Mouse (Mus musculus) MEL (cell line): Measurements from ENCODE around the gene Lamp5. TPM values are rescaled to one million over a fixed set of nuclear protein-coding genes. Genes with fewer than 3 reads are reported as not detected.

Experiments used
- DNase-seq: peaks from one replicate; pipeline ENCODE4 v3.0.0; 2011; ENCODE audit warnings: low read depth, low spot score
- H3K27ac ChIP-seq: 2 replicates; pipeline ENCODE4 v1.5.1; 2012; ENCODE audit warnings: low read depth, mild to moderate bottlenecking, control low read depth, low read length, moderate library complexity; ENCODE audit not compliant: control insufficient read depth
- H3K27me3 ChIP-seq, 2 experiments: fragments of 150-350 bp in 1 of 2; sonication (generic) in 1 of 2; 2 replicates each; pipeline ENCODE4 v1.6.1; 2012; ENCODE audit warnings: low read length in 2 of 2, mild to moderate bottlenecking in 2 of 2, improper control_type of control experiment in 1 of 2, moderate library complexity in 1 of 2; ENCODE audit not compliant: insufficient read depth in 2 of 2, control insufficient read depth in 1 of 2
- H3K36me3 ChIP-seq, 2 experiments: 2 replicates each; pipeline ENCODE4 v1.6.1; 2012 to 2014; ENCODE audit warnings: low read length in 2 of 2, improper control_type of control experiment in 1 of 2, inconsistent platforms in 1 of 2, mild to moderate bottlenecking in 1 of 2; ENCODE audit not compliant: insufficient read depth in 2 of 2, control insufficient read depth in 1 of 2
- H3K4me1 ChIP-seq, 2 experiments: fragments of 150-350 bp in 1 of 2; sonication (generic) in 1 of 2; 2 replicates each; pipeline ENCODE4 v1.6.1; 2012; ENCODE audit warnings: low read length in 2 of 2, improper control_type of control experiment in 1 of 2, mild to moderate bottlenecking in 1 of 2; ENCODE audit not compliant: insufficient read depth in 2 of 2, control insufficient read depth in 1 of 2
- H3K4me3 ChIP-seq, 2 experiments: fragments of 150-350 bp in 1 of 2; sonication (generic) in 1 of 2; 2 replicates each; pipeline ENCODE4 v1.5.1; 2012; ENCODE audit warnings: low read depth in 2 of 2, low read length in 2 of 2, mild to moderate bottlenecking in 2 of 2, moderate library complexity in 2 of 2, control low read depth in 1 of 2, improper control_type of control experiment in 1 of 2; ENCODE audit not compliant: control insufficient read depth in 1 of 2, insufficient read depth in 1 of 2
- H3K79me2 ChIP-seq: 2 replicates; pipeline ENCODE4 v1.6.1; 2012; ENCODE audit warnings: mild to moderate bottlenecking, low read length, moderate library complexity; ENCODE audit not compliant: control insufficient read depth, poor library complexity, insufficient read depth
- H3K9ac ChIP-seq: 2 replicates; pipeline ENCODE4 v1.6.1; 2012; ENCODE audit warnings: low read depth, mild to moderate bottlenecking, control low read depth, low read length, moderate library complexity; ENCODE audit not compliant: control insufficient read depth, poor library complexity, severe bottlenecking
- H3K9me3 ChIP-seq: fragments of 150-350 bp; sonication (generic); replicated peaks from 2 replicates; pipeline ENCODE4 v1.6.1; 2012; ENCODE audit warnings: mild to moderate bottlenecking, low read length, improper control_type of control experiment, moderate library complexity; ENCODE audit not compliant: insufficient read depth
- BHLHE40 ChIP-seq: IDR thresholded peaks from 2 replicates; pipeline ENCODE4 v1.6.1; 2012; ENCODE audit warnings: low read depth, mild to moderate bottlenecking, inconsistent platforms, low read length, improper control_type of control experiment, borderline replicate concordance
- CHD2 ChIP-seq: IDR thresholded peaks from 2 replicates; pipeline ENCODE4 v1.6.1; 2011; ENCODE audit warnings: low read length, improper control_type of control experiment
- E2F4 ChIP-seq: IDR thresholded peaks from 2 replicates; pipeline ENCODE4 v1.6.1; 2011; ENCODE audit warnings: low read depth, low read length, improper control_type of control experiment, borderline replicate concordance
- ELF1 ChIP-seq: IDR thresholded peaks from 2 replicates; pipeline ENCODE4 v1.6.1; 2014; ENCODE audit warnings: low read depth, mild to moderate bottlenecking, inconsistent platforms, low read length, improper control_type of control experiment, moderate library complexity
- EP300 ChIP-seq, 2 experiments: IDR thresholded peaks; 2 replicates each; pipeline ENCODE4 v1.6.1; 2011; ENCODE audit warnings: improper control_type of control experiment in 2 of 2, low read length in 2 of 2, low read depth in 1 of 2, mild to moderate bottlenecking in 1 of 2
- GATA1 ChIP-seq: IDR thresholded peaks from 2 replicates; pipeline ENCODE4 v1.6.1; 2011; ENCODE audit warnings: low read depth, low read length, improper control_type of control experiment
- HCFC1 ChIP-seq: IDR thresholded peaks from 2 replicates; pipeline ENCODE4 v1.6.1; 2012; ENCODE audit warnings: low read depth, mild to moderate bottlenecking, inconsistent platforms, low read length, improper control_type of control experiment, moderate library complexity
- MAX ChIP-seq: IDR thresholded peaks from 2 replicates; pipeline ENCODE4 v1.6.1; 2011; ENCODE audit warnings: low read length, improper control_type of control experiment
- MAZ ChIP-seq: IDR thresholded peaks from 2 replicates; pipeline ENCODE4 v1.6.1; 2012; ENCODE audit warnings: low read depth, mild to moderate bottlenecking, inconsistent platforms, low read length, improper control_type of control experiment
- MEF2A ChIP-seq: IDR thresholded peaks from 2 replicates; pipeline ENCODE4 v1.6.1; 2014; ENCODE audit warnings: low read depth, mild to moderate bottlenecking, inconsistent platforms, low read length, improper control_type of control experiment; ENCODE audit not compliant: poor library complexity, insufficient replicate concordance, severe bottlenecking; ENCODE audit errors: extremely low read depth
- MXI1 ChIP-seq: IDR thresholded peaks from 2 replicates; pipeline ENCODE4 v1.6.1; 2011; ENCODE audit warnings: mild to moderate bottlenecking, low read depth, low read length, improper control_type of control experiment
- NRF1 ChIP-seq: IDR thresholded peaks from 2 replicates; pipeline ENCODE4 v1.6.1; 2014; ENCODE audit warnings: low read depth, mild to moderate bottlenecking, inconsistent platforms, low read length, improper control_type of control experiment, moderate library complexity; ENCODE audit not compliant: poor library complexity, insufficient read depth, severe bottlenecking
- POLR2A ChIP-seq, 2 experiments: IDR thresholded peaks; 2 replicates each; pipeline ENCODE4 v1.6.1; 2011 to 2012; ENCODE audit warnings: low read length in 2 of 2, mild to moderate bottlenecking in 2 of 2, control low read depth in 1 of 2, improper control_type of control experiment in 1 of 2, low read depth in 1 of 2, moderate library complexity in 1 of 2; ENCODE audit not compliant: control insufficient read depth in 1 of 2, insufficient read depth in 1 of 2, poor library complexity in 1 of 2
- RAD21 ChIP-seq: IDR thresholded peaks from 2 replicates; pipeline ENCODE4 v1.6.1; 2011; ENCODE audit warnings: mild to moderate bottlenecking, low read depth, low read length, improper control_type of control experiment
- SMC3 ChIP-seq: IDR thresholded peaks from 2 replicates; pipeline ENCODE4 v1.6.1; 2011; ENCODE audit warnings: low read depth, low read length, improper control_type of control experiment
- USF1 ChIP-seq: IDR thresholded peaks from 2 replicates; pipeline ENCODE4 v1.6.1; 2014; ENCODE audit warnings: low read depth, mild to moderate bottlenecking, inconsistent platforms, low read length, improper control_type of control experiment, moderate library complexity
- USF2 ChIP-seq, 2 experiments: IDR thresholded peaks; 2 replicates each; pipeline ENCODE4 v1.6.1; 2011 to 2012; ENCODE audit warnings: improper control_type of control experiment in 2 of 2, low read length in 2 of 2, borderline replicate concordance in 1 of 2, inconsistent platforms in 1 of 2, low read depth in 1 of 2, mild to moderate bottlenecking in 1 of 2; ENCODE audit not compliant: insufficient read depth in 1 of 2
- ZKSCAN1 ChIP-seq: IDR thresholded peaks from 2 replicates; pipeline ENCODE4 v1.6.1; 2012; ENCODE audit warnings: low read depth, mild to moderate bottlenecking, inconsistent platforms, low read length, improper control_type of control experiment, moderate library complexity
- polyA plus RNA-seq, 2 experiments: library from polyadenylated mRNA; stranded (reverse) in 1 of 2; unstranded in 1 of 2; fragments of >175 nt in 1 of 2; fragments of >200 nt in 1 of 2; gene quantifications; 2 replicates each; pipeline versions ENCODE4 v1.2.1 to v1.2.4; 2012; ENCODE audit warnings: low replicate concordance in 2 of 2, low read depth in 1 of 2; ENCODE audit not compliant: insufficient read length in 2 of 2, insufficient read depth in 1 of 2, missing spikeins in 1 of 2
- total RNA-seq: library from RNA; depleted of rRNA; stranded (reverse); fragments of 300-350 nt; gene quantifications from 2 replicates; pipeline ENCODE4 v1.2.3, GENCODE M21; 2012; rRNA removed

Lamp5 gene
- total RNA-seq (not detected in 2 replicates), polyA plus RNA-seq (not detected)

DNA sequence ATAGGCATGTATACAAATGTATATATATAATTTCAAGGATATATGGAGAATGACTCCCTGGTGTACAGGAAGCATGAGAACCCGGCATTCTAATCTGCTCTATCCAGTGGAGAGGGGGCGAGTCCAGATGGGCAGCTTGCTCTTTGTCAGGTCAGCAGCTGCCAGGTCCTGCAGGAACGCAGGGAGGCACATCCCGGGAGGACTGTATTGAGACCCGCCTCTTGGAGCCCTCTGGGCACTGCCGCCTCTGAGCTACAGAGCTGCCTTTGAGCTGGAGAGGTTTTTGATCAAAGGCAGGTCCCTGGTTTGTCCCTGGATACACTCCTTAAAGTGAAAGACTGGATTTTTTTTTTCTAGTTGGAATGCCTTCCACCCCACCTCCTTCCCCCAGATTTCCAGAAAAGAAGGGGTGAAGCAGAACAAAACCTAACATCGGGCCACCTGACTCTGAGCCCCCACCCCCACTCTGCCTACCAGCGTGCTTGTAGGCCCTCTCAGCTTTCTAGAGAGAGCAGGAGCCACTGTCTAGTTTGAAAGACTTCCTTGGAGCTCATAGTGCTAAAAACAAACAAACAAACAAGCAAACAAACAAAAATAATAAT, at the start of gene Lamp5:
Lamp5 (plus strand) TSS at position 552 of the 602 bp plus-strand sequence.
- H3K4me3 ChIP-seq: no peak within 1 kb of the TSS
- TF ChIP-seq EP300 (IDR thresholded peaks at IDR 0.05; ENCODE audit: low read depth in 1 of 2, low read length in 2 of 2): no peak
- TF ChIP-seq MXI1: no peak
- TF ChIP-seq USF1: no peak
- TF ChIP-seq MEF2A: no peak
- TF ChIP-seq NRF1: no peak
- TF ChIP-seq CHD2: no peak
- H3K9ac ChIP-seq: no peak within 1 kb of the TSS
- H3K36me3 ChIP-seq: no peaks in the 10 kb centered on the region
- no peaks in the 10 kb centered on the region for H3K27me3 ChIP-seq
- H3K79me2 ChIP-seq: no peaks in the 10 kb centered on the region
- H3K4me1 ChIP-seq: no peaks in the 10 kb centered on the region
- no peak for DNase-seq
- no peaks in the 10 kb centered on the region for H3K9me3 ChIP-seq
- no peak within 1 kb of the TSS for H3K27ac ChIP-seq

DNA sequence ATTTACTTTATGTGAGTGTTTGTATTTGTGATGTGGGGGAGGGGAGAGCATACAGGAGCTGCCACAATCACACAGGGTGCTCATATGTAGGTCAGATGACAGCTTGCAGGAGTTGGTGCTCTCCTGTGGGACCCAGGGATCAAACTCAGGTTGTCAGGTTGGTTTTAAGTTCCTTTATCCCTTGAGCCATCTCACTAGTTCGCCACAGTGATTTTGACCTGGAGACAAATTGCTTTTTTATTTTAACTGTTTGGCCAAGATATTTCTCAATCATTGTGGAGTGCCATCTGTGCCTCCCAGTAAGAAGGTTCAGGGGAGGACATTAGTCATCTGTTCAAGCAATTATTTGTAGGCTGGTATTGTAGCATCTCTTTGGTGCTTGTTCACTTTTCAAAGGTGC, 48.2 kb upstream of the Lamp5 start:
- no peak overlapping the region for H3K27ac ChIP-seq
- no peaks in the 10 kb centered on the region for H3K4me1 ChIP-seq
- no peaks in the 10 kb centered on the region for H3K79me2 ChIP-seq
- H3K36me3 ChIP-seq: no peaks in the 10 kb centered on the region
- no peak overlapping the region for H3K9ac ChIP-seq
- no peaks in the 10 kb centered on the region for H3K27me3 ChIP-seq
- H3K9me3 ChIP-seq: no peaks in the 10 kb centered on the region
- TF ChIP-seq USF2 (IDR thresholded peaks at IDR 0.05; ENCODE audit: borderline replicate concordance in 1 of 2, insufficient read depth in 1 of 2, low read depth in 1 of 2, low read length in 2 of 2) (no peak), ELF1 (no peak), E2F4 (no peak), MEF2A (no peak), MAX (no peak), RAD21 (no peak), HCFC1 (no peak), SMC3 (no peak), GATA1 (no peak), POLR2A (IDR thresholded peaks at IDR 0.05; ENCODE audit: control insufficient read depth in 1 of 2, insufficient read depth in 1 of 2, low read depth in 1 of 2, low read length in 2 of 2, poor library complexity in 1 of 2) (no peak), BHLHE40 (no peak), ZKSCAN1 (no peak), MAZ (no peak)
- H3K4me3 ChIP-seq: no peak overlapping the region
- DNase-seq: no peak
